Mouse (Mus musculus) adrenal gland, adult (tissue): Measurements from ENCODE around the gene Pkp4.

Experiments used
- DNase-seq, 2 experiments: peaks; one replicate each; pipeline ENCODE4 v3.0.0; 2022 to 2023; ENCODE audit warnings: low spot score in 1 of 2; ENCODE audit not compliant: inconsistent age in 2 of 2

The Pkp4 gene

DNA sequence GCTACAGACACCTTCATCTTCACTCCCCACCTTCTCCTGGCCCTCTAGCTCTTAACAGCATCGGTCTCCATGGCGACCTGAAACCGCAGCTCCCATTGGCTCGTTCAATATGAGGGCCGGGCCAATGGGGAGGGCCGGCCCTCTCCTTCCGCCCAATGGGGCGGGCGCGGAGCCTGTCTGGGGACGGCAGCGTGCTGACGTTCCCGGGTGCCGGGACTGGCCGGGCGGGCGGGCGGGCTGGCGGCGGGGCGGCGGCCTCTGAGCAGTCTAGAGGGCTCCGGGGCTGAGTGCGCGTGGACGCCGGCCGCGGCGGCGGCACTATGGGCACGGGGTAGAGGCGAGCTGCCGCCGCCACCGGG lies at the start of gene Pkp4, which contains the start of gene Ccdc148:
Gene Pkp4, plus strand, starts transcription at position 246 of the 359 bp plus-strand sequence.
Gene Ccdc148, minus strand, starts transcription at position 79 of the 359 bp plus-strand sequence.
- DNase-seq = peak; percentile 94 to 96

DNA sequence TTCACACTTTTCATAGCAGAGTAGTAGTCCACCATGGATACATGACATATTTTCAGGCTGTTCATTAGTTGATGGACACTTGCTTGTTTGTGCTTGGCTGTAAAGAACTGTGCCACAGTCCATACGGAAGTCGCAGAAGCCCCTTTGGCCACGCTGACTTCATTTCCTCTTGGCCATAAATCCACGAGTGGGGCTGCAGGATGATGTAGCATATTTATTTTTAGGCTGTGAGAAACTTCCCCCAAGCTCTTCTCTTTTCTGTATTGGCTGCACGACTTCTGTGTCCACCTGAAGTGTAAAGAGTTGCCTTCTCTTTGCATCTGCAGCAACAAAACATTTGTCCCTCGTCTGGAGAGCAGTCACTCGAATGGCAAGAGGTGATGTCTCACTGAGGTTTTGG lies 31.6 kb upstream of the Pkp4 start:
- DNase-seq = no peak

DNA sequence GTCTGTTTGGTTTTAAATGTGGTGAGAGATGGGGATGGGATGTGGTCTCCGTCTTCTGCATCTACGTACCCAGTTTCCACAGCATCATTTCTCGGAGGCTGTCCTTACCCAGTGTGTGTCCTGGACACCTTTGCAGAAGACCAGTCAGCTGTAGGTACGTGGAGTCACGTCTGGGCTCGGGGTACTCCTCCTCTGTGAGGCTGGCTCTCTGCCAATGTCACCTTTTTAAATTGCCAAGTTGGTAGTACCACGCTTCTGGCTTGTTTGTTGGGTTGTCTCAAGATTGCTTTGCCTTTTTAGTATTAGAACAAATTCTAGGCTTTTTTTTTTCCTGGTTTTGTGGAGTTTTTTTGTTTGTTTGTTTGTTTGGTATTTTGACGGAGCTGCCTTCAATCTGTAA lies 30.8 kb upstream of the Pkp4 start:
- DNase-seq = no peak

DNA sequence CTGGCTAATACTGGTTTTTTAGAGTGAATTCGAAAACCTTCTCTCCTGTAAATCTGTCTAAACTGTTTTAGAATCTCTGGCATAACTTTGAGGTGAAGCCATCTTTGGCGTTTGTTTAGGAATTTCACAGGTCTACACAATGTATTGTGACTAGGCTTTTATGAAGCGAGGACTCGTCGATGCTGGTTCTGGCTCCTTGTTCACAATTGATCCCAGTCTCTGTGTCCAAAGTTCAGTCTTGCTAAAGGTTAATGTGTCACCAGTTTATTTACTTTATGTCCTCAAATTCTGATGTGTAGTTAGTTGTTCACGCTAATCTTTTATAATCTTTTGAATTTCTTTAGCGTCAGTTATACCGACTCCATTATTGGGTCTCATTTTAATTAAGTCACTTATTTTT lies 29.6 kb upstream of the Pkp4 start:
- no peak for DNase-seq

DNA sequence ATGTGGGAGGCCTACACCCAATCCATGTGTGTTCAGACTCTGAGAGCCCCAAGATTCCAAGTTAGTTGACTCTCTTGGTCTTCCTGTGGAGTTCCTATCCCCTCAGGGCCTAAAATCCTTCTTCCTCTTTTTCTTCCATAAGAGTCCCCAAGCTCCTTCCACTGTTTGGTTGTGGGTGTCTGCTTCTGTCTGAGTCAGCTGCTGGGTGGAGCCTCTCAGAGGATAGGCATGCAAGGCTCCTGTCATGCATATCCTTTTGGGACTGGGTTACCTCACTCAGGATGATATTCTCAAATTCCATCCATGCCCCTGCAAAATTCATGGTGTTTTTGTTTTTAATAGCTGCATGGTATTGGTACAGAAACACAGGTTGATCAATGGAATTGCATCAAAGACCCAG lies 5.2 kb upstream of the Pkp4 start:
- DNase-seq = no peak

DNA sequence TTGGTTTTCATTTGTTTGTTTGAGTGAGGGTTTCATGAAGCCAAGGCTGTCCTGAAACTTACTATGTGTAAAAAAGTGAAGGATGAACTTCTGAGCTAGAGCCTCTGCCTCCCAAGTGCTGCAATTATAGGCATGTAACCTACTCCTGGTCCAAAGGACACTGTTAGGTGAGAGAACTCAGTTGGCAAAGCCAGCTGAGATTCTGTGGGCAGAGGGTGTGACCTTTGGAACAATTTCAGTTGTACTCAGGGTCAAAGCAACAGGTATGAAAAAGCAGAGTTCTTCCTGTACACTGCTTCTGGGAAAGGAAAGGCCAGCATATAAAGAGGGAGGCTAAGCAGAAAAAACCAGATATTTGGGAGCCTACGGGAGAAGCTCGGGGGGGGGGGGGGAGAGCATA lies 2.5 kb upstream of the Pkp4 start:
- no peak for DNase-seq

DNA sequence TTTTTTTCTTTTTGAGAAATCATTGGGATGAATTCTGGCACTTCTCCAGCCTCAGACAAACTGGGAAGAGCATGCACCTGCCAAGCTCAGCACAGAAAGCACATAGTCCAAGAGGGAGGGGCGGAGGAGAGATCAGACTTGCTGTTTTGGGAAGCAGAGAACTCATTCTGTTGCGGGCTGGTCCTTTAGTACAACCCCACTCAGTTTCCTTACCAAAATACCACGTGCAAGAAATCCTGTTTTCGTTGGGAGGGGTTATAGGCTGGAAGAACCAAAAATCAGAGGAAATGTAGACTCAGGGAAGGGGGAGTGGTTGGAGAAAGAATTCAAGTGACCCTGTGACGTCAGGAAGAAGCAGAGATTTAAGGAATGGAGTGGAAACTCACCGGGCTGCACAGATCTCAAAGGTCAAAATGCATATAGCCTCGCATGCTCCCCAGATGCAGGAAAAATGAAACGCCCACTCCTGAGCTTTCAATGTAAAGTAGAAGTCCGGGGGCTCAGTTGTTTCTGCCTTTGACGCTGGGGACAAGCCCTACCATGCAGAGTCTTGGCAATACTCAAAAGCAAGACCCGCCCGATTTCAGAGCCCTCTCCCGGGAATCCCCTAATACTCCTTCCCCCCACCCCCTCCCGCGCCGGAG lies 567 bp upstream of the Pkp4 start:
- DNase-seq = no peak

DNA sequence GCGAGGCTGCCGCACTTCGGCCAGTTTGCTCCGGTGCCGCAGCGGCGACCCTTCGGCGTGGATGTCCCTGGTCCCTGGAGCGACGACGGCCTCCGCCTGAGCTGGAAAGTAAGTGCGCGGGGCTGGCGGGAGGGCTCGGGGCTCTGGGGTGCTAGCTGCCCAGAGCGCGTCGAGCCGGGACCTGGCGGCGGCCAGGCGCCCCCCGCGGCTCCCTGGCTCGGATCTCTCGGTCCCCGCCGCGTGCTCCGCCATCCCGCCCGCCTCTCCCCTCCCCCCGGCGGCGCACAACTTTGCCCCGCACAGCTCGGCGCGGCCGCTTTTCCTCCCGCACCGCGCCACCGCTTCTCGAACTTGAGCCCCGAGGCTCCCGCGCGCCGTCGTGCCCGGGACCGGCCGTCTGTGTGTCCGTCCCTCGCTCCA lies 381 bp downstream of the Pkp4 start:
- peak; percentile 57 to 76 for DNase-seq

DNA sequence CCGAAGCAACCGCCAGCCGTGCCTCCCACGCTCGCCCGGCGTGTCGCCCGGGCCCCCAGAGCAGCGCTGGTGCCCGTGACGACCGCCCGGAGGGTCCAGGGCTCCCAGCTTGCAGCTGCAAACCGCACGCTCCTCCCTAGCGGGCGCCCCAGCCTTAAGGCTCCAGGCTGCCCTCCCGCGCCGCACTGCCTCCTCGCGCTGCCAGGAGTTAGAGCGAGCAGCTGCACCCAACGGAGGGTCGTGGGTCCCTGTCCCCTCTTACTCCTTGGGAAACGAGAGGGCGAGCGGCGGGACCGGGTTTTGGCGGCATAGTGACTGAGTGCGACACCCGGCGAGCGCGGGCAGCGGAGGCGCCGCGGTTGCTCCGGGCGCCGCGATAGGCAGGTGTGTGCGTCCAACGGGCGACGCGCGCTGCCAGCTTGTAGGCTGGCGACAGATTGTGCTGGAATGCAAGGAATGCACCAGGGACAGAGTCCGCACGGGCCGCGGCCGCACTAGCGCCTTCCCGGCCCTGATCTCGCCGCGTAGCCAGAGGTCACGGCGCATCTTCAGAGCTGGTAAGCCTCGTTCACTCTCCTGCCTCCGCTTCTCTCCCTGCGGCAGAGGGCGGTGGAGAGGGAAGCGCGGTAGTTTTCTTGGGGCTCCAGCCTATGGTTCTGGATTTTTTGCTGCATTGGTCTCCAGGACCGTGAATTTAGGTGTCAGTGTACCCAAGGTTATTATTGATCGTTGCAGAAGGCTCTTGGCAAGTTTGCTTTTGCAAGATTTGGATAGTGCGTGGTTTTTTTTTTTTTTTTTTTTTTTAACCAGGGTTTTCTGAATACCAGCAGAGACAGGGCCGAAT lies 1.0 kb downstream of the Pkp4 start:
- DNase-seq = peak; percentile 75 to 92

DNA sequence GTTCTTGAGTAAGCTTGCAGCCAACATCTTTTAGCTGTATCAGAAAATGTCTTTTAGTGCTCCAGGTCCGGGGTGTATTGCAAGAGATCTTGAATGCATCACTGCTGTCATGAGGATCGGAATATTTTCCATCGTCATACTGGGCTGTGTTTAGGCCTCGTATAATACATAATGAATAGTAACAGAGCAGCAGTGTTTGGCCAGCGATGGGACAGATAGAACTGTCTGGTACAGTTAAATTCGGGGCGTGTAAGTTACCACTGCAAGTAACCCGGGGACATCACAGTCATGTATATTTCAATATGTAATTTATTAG lies 1.6 kb downstream of the Pkp4 start:
- no peak for DNase-seq

DNA sequence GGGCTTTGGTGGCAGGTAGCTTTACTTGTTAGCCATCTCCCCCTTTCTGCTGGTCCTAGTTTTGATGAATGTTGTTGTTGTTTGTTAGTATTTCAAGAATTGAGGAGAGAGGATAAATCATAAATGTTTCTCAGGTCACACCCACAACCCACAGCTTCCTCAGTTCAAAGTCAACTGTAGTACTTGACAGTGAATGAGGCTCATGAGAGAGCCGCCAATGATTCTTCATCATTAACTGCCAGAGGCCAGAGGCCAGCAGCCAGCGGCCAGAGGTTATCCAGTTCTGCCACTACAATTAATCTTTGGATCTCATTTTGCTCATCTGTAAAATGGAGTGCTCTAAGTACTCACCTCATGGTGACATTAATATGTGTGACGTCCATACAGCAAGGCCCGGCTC lies 6.3 kb downstream of the Pkp4 start:
- DNase-seq = no peak

DNA sequence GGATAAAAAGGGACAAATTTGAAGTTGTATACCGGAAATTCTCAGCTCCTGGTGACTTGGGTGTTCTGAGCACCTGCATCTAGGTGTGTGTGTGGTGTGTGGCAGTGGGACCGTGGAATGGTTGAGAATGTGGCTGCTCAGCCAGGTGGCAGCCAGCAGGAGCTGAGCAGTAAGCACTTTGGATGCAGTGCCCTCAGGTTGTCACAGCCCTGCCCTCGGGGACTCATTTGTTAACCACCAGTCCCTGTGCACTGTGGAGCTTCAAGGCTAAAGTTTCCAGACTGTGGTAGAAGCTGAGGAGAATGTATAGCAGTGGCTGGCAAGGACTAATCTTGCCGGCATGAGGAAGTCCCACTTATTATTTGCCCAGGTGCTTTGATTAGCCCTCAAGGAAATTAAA lies 7.2 kb downstream of the Pkp4 start:
- DNase-seq = no peak

DNA sequence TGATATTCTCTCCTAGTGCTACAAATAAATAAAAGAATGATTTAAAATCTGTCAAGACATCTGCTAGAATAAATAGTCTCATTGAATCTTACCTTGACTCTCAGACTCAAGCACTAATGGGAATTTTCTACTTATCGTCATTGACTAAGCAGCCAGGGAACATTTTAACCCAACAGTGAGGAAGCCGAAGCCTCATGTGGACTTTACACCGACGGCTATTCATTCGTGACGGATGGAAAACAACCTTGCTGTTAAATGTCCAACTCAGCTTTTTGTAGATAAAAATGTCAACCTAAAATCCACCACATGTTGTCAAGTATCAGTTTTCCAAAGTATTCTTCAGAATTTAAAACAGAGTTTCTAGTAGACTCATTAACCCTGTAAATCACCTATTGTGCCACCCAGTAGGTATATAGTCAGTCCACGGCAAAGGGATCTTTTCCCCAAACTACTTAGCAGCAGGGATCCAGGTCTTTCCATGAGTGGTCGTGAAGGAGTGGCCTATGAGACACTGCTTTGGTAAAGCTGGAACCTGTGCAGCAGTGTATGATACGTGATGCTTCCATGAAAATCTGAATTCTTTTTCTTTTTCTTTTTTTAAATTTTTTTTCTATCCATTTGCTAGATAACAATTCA lies 9.0 kb downstream of the Pkp4 start:
- DNase-seq = no peak

DNA sequence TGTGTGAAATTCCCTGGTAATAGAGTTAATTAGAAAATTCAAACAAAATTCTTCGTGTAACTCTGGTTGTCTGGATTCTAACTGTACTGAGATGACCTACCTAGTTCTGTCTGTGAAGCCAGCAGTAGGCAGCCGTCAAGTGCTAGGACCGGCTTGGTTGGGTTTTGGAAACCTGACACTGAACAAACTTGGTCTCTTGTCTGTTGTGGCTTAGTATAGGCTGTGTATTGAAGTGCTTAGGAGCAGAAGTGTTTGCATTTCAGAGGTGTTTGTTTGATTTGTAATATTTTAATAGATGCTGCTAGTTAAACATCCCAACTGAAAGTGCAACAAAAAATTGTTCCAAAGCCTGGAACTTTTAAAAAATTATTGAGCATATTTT lies 9.5 kb downstream of the Pkp4 start:
- no peak for DNase-seq

DNA sequence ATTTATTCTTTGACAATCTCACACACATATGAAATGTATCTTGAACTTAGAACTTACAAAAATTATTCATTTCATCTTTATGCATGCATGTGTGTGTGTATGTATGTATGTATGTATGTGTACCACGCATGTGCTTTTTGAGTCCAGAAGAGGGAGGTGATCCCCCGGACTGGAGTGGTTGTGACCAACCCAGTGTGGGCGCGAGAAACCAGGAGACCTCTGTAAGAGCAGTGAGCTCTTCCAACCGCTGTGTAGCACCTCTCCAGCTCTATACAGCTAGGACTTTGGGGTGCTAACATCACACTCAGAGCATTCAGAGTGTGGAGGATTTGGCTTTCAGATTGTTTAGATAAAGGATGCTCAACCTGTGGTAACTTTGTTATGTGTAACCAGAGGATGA lies 9.9 kb downstream of the Pkp4 start:
- DNase-seq = no peak

DNA sequence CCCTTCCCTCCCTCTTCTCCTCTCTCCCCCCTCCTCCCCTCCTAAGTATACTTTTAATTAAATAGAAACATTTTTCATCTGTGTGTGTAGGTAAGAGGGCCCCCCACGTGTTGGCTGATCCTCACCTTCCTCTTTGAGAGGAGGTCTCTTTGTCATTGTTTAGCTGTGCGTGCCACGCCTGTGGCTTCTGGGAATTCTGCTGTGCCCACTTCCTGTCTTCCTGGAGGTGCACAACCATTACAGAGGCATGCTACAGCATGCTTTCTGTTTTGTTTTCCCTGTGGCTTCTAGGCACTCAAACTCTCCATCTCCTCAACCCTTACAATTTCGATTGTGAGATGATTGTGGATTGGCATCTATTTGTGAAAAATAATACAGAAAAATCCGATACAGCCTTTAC lies 10.9 kb downstream of the Pkp4 start:
- peak in 1 of 2 experiments; percentile 32 for DNase-seq

DNA sequence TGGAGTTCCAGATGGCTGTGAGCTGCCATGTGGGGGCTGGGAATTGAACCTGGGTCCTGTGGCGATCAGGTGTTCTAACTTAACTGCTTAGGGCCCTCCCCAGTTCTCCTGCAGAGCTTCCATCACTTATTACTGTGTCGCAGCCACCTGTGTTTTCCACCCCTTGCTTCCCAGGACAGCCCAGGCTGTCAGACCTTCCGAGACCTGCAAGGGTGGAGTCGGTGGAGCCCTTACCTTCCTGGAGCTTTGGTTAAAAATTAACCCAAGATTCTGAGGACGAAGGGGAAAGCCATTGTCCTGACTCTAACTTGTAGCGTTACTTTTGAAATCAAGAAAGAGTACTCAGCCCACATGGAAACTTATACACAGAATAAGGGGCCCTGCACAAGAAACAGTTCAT lies 15.3 kb downstream of the Pkp4 start:
- DNase-seq = no peak

DNA sequence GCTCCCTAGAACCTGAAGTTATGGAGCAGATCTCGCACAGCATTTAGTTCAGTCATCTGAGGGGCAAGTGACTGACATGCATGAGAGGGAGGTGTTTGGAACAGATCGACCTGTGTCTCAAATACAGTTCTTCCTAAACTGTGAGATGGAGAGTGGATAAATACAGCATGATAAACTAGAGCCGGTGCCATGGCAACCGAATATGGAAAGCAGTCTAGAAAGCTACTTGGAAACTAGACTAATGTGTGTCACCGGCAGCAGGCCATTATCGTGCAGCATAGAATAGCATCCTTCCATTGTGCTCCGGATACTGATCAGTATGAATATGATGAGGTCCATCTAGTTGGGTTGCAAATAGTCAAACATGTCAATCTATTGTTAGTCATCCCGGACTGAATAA lies 17.5 kb downstream of the Pkp4 start:
- DNase-seq = no peak

DNA sequence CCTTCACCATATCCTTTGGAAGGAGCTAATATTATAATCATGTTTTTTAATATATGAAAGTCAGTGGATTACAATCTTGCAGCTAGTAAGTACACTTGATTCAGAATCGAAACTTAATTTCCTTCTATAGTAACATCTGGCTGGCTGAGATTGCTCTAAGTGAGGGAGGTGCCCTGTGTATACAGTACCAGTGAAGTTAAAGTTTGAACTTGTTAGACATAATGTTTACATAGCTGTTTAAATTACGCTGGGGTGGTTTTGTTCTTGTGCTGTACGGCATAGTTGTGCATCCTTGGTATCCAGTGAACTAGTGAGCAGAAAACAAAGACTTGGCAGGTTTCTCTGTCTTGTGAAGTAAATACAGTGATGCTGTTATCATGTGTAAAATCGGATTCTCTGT lies 18.3 kb downstream of the Pkp4 start:
- DNase-seq = no peak

DNA sequence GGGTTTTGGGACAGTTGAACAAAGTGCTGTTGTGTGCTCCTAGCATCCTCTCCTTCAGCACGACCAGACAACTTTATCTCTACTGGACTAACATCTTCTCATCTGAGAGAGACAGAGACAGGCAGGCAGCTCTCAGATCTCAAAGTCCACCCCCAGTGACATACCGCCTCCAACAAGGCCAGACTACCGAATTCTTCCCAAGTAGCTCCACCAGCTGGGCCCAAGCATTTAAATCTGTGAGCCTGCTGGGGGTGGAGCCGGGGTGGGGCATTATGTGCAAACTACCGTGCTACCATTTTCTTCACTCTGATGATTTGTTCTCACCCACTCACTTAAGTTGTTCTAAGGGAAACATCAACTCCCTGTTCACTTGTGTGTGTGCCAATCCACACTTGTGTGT lies 18.8 kb downstream of the Pkp4 start:
- DNase-seq = no peak

DNA sequence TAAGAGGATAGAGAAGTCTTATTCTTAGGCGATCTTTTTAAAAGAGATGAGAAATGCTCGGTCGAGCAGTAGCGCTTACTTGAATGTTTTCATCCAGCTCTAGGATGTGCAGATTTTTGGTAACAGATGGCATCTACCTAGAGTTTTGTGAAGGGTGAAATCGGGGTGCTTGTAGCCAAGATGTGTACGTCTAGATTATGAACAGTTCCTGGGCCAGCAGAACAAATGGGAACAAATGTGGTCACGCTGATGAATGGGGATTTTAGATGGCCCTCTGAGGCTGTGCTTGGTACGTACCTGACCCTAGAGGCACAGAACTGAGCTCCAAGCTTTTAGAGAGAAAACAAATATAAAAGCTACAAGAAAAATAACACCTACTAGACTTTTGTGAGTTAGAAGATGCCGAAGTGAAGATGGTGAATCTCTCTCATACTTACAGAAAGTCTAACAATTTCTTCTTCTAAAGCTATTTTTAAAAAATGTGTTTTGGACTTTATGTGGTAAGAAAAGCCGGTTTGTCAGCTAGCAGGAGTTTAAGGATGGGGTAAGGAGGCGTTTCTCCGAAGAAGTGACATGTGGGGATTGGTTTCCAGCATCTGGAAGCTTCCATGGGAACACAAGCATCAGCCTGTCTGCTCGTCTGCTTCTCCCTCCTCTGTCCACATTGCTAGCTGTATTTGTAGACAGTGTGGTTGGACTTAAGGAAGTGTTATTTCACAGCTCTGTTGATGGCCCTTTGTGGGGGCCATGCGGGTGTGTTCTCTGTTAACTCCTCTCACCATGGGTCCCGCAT lies 20.9 kb downstream of the Pkp4 start:
- DNase-seq = no peak

DNA sequence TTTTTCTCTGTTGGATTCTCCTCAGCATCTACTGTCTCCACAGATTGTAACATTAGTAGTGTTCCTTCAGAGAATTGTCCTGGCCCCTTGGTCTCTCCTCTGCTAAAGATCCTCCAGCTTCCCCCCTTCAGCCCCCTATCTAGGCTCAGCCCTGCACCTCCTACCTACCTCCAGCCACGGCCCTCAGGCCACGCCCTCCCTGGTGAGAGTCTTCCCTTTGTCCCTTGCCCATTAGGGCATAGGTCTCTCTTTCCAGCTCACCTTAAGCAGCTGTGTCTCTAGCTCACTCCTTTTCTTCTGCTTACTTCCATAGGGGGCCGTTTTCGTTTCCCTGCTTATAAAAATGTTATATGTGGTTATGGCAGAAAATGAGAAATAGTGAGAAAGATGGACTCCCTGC lies 22.9 kb downstream of the Pkp4 start:
- no peak for DNase-seq
